Mouse (Mus musculus): ENCODE measurements around the gene Cacng4. TPM values are rescaled to one million over a fixed set of nuclear protein-coding genes. Genes with fewer than 3 reads are reported as not detected.

Cacng4 gene
- polyA plus RNA-seq, 1 experiment from 2014 or later, result 52.5 TPM

DNA sequence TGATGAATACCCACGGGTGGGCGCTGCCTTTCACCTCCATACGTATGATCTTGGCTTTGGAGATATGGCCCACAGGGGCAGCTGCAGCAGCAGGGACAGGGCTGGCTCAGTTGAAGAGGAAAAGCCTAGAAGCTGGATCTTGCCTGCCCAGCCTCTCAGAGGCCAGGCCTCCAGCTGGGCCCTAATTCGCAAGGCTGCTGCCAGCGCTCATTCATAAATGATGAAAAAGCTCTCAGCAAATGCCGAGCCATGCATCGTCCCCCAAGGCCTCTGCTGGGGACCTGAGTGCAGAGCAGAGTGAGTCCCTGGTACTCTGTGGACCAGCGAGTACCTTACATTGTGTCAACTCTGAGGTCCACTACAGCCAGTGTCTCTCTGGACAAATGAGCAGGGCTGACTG lies 26.0 kb downstream of the Cacng4 start:
- Histone ChIP-seq H3K9ac (replicated peaks) (no peak overlapping the region), H3K4me2 (no peak overlapping the region), H3K27me3 (replicated peaks) (no peaks in the 10 kb centered on the region), H3K9me3 (replicated peaks) (no peaks in the 10 kb centered on the region), H3K4me3 (replicated peaks) (no peak overlapping the region), H3K36me3 (no peaks in the 10 kb centered on the region), H3K4me1 (peaks cover 66% of the 10 kb centered on the region), H3K27ac (replicated peaks) (no peak overlapping the region)
- no peak for ATAC-seq (ENCODE audit: low FRiP score)
- WGBS, result 52% methylated on average over 8 of the region's 8 CpGs

DNA sequence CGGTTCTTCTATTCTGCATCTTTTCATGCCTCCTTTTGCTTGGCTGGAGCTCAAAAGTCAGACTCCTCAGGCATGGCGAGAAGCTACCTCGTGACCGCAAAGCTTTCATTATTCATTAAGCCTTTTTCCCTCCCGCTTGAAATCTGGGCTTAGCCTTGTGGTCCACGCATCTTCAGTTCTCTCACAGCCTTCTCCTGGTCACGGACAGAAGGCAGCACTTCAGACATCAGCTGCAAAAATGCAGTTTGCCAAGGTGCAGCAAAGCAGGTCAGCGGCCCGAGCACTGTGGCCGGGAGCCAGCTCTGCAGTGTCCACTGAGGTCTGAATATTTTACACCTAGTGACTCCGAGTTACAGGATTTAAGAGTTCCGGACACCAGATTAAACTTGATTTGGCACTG lies 27.4 kb downstream of the Cacng4 start:
- Histone ChIP-seq H3K27ac (replicated peaks) (peak overlapping the region; percentile 6; the same call in 1 of the 2 replicates), H3K27me3 (replicated peaks) (no peaks in the 10 kb centered on the region), H3K36me3 (no peaks in the 10 kb centered on the region), H3K4me3 (replicated peaks) (no peak overlapping the region), H3K4me2 (no peak overlapping the region), H3K4me1 (peaks cover 66% of the 10 kb centered on the region), H3K9ac (replicated peaks) (no peak overlapping the region), H3K9me3 (replicated peaks) (no peaks in the 10 kb centered on the region)
- WGBS, result 57% methylated on average over 12 of the region's 12 CpGs
- no peak for ATAC-seq (ENCODE audit: low FRiP score)

DNA sequence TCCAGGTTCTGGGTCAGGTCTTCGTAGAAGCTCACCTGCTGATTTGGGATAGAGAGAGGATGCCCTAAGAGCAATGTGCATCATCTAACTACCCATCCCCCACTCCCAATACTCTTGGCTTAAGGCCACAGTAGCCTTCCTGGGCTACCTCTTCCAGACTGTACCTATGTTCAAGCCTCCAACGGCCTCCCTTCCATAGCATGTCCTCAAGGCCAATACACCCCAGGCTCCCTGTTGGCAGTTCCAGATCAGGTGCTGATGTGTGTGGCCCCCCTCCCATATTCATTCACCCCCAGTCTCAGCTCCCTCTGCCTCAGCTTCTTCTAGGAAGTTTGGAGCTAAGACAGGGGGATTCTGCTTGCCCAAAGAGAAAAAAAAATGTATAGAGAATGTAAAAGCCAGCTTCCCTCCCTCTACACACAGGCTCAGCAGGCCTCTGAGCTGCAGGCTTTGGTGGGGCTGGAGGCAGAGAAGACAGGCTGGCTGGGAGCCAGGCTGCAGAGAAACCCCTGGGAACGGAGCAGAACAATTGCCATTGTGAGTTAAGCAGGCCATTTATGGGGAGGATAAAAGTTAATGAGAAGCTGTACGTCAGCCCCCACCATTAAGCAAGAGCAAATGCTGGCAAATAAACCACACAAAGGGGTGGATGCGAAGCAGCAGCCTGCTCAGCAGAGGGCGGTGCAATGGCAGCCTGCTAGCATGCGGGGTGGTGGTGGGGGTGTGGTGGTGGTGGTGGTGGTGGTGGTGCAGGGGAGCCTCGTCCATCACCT lies 31.5 kb downstream of the Cacng4 start:
- Histone ChIP-seq H3K4me3 (replicated peaks) (no peak overlapping the region), H3K9me3 (replicated peaks) (no peaks in the 10 kb centered on the region), H3K27me3 (replicated peaks) (no peaks in the 10 kb centered on the region), H3K4me1 (peaks cover 71% of the 10 kb centered on the region), H3K36me3 (0 out of 2 replicates have a peak, but pooled peaks cover under 1% of the 10 kb centered on the region), H3K4me2 (no peak overlapping the region; the same call in 1 of the 2 replicates), H3K27ac (replicated peaks) (peak overlapping the region; percentile 86), H3K9ac (replicated peaks) (0 out of 2 replicates have a peak overlapping the region, but pooled peaks have one; percentile 27)
- WGBS, result 12% methylated on average over 8 of the region's 8 CpGs
- peak; percentile 73 for ATAC-seq (ENCODE audit: low FRiP score)

DNA sequence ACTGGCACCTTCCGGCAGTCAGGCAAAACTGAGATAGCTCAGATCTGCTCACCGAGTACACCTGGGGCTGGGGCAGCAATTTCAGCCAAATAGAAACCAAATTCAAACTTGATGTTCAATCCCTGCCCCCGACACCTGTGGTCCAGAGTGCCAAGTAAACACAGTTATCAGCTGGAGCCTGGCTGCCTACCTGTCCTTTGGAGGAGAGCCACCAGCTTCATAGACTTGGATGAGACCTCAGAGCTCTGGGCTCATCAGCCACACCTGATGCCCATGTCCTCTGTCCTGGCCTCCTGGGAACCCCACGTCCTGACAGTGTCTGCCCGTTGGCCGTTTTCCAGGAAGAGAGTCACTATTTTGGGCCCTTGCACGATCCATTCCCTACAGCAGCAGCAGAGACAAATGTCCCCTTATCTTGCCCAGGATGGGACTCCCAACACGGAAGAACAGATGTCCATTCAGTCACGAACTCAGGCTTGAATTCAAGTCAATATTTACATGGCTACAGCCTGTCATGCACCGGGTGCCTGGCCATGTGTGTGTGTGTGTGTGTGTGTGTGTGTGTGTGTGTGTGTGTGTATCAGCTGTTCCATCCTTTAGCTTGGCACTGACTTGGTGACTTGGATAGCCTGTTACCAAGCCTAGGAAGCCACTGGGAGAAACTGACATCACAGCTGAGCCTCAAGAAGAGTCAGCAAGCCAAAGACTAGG lies 32.4 kb downstream of the Cacng4 start:
- H3K9me3 ChIP-seq (replicated peaks), result no peaks in the 10 kb centered on the region
- no peak overlapping the region for H3K9ac ChIP-seq (replicated peaks)
- peaks cover 66% of the 10 kb centered on the region for H3K4me1 ChIP-seq
- no peak overlapping the region for H3K4me3 ChIP-seq (replicated peaks)
- WGBS, result 59% methylated on average over 10 of the region's 10 CpGs
- H3K27me3 ChIP-seq (replicated peaks), result no peaks in the 10 kb centered on the region
- H3K4me2 ChIP-seq, result no peak overlapping the region
- ATAC-seq (ENCODE audit: low FRiP score), result no peak
- H3K36me3 ChIP-seq, result 0 out of 2 replicates have a peak, but pooled peaks cover 9% of the 10 kb centered on the region
- H3K27ac ChIP-seq (replicated peaks), result peak overlapping the region; percentile 86

- Histone ChIP-seq H3K4me3 (replicated peaks) (no peak overlapping the region), H3K27ac (replicated peaks) (peak overlapping the region; percentile 86), H3K36me3 (0 out of 2 replicates have a peak, but pooled peaks cover 9% of the 10 kb centered on the region), H3K27me3 (replicated peaks) (no peaks in the 10 kb centered on the region), H3K9me3 (replicated peaks) (no peaks in the 10 kb centered on the region), H3K4me1 (peaks cover 57% of the 10 kb centered on the region), H3K9ac (replicated peaks) (no peak overlapping the region), H3K4me2 (no peak overlapping the region)
- no peak for ATAC-seq (ENCODE audit: low FRiP score)
- WGBS, result 31% methylated on average over 10 of the region's 10 CpGs
Measured at GRCm38 (mm10) chr11:107760001-107760400, 34.4 kb downstream of the Cacng4 start.

- WGBS, result 67% methylated on average over 9 of the region's 9 CpGs
- ATAC-seq (ENCODE audit: low FRiP score), result no peak
- Histone ChIP-seq H3K27me3 (replicated peaks) (no peaks in the 10 kb centered on the region), H3K4me2 (no peak overlapping the region), H3K9me3 (replicated peaks) (no peaks in the 10 kb centered on the region), H3K4me1 (peaks cover 57% of the 10 kb centered on the region), H3K9ac (replicated peaks) (no peak overlapping the region), H3K4me3 (replicated peaks) (no peak overlapping the region), H3K27ac (replicated peaks) (peak overlapping the region; percentile 86), H3K36me3 (0 out of 2 replicates have a peak, but pooled peaks cover 9% of the 10 kb centered on the region)
Measured at GRCm38 (mm10) chr11:107759516-107759915, 34.8 kb downstream of the Cacng4 start.

- 68% methylated on average over 5 of the region's 5 CpGs for WGBS
Measured at GRCm38 (mm10) chr11:107749114-107749513, 45.2 kb downstream of the Cacng4 start.

GRCm38 (mm10) chr11:107748243-107749035 lies 45.9 kb downstream of the Cacng4 start:
- no peak for ATAC-seq (ENCODE audit: low FRiP score)
- H3K9ac ChIP-seq (replicated peaks), result no peak overlapping the region

More at GRCm38 (mm10) chr11:107749114-107749513, 45.2 kb downstream of the Cacng4 start:
- Histone ChIP-seq H3K27me3 (replicated peaks) (no peaks in the 10 kb centered on the region), H3K9ac (replicated peaks) (no peak overlapping the region), H3K4me1 (peaks cover 25% of the 10 kb centered on the region), H3K4me2 (no peak overlapping the region), H3K4me3 (replicated peaks) (no peak overlapping the region), H3K27ac (replicated peaks) (no peak overlapping the region), H3K36me3 (0 out of 2 replicates have a peak, but pooled peaks cover 5% of the 10 kb centered on the region), H3K9me3 (replicated peaks) (no peaks in the 10 kb centered on the region)
- ATAC-seq (ENCODE audit: low FRiP score), result no peak

DNA sequence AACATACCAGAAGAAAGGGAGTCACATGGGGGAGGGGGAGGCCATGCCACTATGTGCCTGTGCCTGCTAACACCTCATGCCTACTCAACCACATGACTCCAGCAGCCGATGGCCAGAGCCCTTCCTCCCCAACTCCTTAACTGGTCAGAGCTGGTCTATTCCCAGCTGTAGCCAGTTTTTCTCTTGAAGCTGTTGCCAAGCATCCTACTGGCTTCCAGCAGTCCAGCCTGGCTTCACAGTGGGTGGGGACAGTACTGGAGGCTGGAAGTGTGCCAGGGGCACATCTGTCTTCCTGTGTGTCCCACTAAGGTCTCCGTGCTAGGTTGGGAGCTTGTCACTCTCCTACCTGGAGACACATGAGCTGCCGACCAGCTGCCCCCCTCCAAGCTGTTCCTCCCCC lies 51.3 kb downstream of the Cacng4 start:
- Histone ChIP-seq H3K27me3 (replicated peaks) (no peaks in the 10 kb centered on the region), H3K27ac (replicated peaks) (no peak overlapping the region), H3K36me3 (peaks cover 5% of the 10 kb centered on the region; the same call in 1 of the 2 replicates), H3K4me3 (replicated peaks) (no peak overlapping the region), H3K4me1 (peaks cover 26% of the 10 kb centered on the region), H3K9me3 (replicated peaks) (no peaks in the 10 kb centered on the region), H3K4me2 (no peak overlapping the region), H3K9ac (replicated peaks) (no peak overlapping the region)
- 30% methylated on average over 3 of the region's 3 CpGs for WGBS
- no peak; the same call in 1 of the 2 replicates for ATAC-seq (ENCODE audit: low FRiP score)

More at GRCm38 (mm10) chr11:107748243-107749035, 45.9 kb downstream of the Cacng4 start:
- no peaks in the 10 kb centered on the region for H3K27me3 ChIP-seq (replicated peaks)
- 0 out of 2 replicates have a peak, but pooled peaks cover 5% of the 10 kb centered on the region for H3K36me3 ChIP-seq
- H3K27ac ChIP-seq (replicated peaks), result 0 out of 2 replicates have a peak overlapping the region, but pooled peaks have one; percentile 5
- no peak overlapping the region for H3K4me3 ChIP-seq (replicated peaks)
- H3K4me1 ChIP-seq, result peaks cover 30% of the 10 kb centered on the region
- no peaks in the 10 kb centered on the region for H3K9me3 ChIP-seq (replicated peaks)
- no peak overlapping the region for H3K4me2 ChIP-seq
- 66% methylated on average over 5 of the region's 5 CpGs for WGBS

- Histone ChIP-seq H3K27me3 (replicated peaks) (no peaks in the 10 kb centered on the region), H3K27ac (replicated peaks) (no peak overlapping the region)
- no peak for ATAC-seq (ENCODE audit: low FRiP score)
Measured at GRCm38 (mm10) chr11:107738418-107739099, 55.8 kb downstream of the Cacng4 start.

GRCm38 (mm10) chr11:107737886-107738285 lies 56.5 kb downstream of the Cacng4 start:
- H3K9me3 ChIP-seq (replicated peaks), result no peaks in the 10 kb centered on the region
- H3K4me1 ChIP-seq, result peaks cover 4% of the 10 kb centered on the region
- ATAC-seq (ENCODE audit: low FRiP score), result no peak
- no peak overlapping the region for H3K27ac ChIP-seq (replicated peaks)
- H3K4me3 ChIP-seq (replicated peaks), result no peak overlapping the region
- WGBS, result 89% methylated on average over 6 of the region's 6 CpGs
- peaks cover 42% of the 10 kb centered on the region for H3K36me3 ChIP-seq
- H3K27me3 ChIP-seq (replicated peaks), result no peaks in the 10 kb centered on the region
- no peak overlapping the region for H3K4me2 ChIP-seq
- no peak overlapping the region for H3K9ac ChIP-seq (replicated peaks)

More at GRCm38 (mm10) chr11:107738418-107739099, 55.8 kb downstream of the Cacng4 start:
- Histone ChIP-seq H3K9me3 (replicated peaks) (no peaks in the 10 kb centered on the region), H3K36me3 (peaks cover 35% of the 10 kb centered on the region), H3K4me1 (peaks cover 11% of the 10 kb centered on the region), H3K4me2 (no peak overlapping the region), H3K9ac (replicated peaks) (no peak overlapping the region), H3K4me3 (replicated peaks) (no peak overlapping the region)
- 86% methylated on average over 20 of the region's 20 CpGs for WGBS
